Mouse (Mus musculus) induced T-regulatory cell, adult 2 months (primary cell): ENCODE results near the gene Mt1.

Experiments used
- DNase-seq: peaks from one replicate; pipeline ENCODE4 v3.0.0-alpha.2; 2012; ENCODE audit warnings: low read depth

Mt1 gene

DNA sequence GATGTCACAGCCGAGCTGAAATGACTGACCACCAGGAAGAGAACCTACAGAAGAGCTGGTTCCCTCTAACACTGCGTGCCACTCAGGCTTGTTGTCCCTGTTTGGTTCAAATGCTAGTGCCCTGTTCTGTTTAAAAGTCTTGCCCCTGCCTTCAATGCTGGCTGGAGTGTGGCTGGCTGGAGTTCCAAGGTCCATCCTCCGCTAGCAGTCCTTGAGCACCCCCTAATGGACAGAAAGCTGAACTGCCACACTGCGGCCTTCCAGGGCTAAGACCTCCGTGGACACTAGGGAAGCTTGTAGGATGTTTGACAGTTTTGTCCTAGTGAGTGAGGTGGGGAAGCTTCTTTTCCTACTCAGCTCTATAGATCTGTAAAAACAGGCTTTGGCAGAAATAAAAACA lies 26.9 kb downstream of the Mt1 start:
- DNase-seq, result peak; percentile 78

DNA sequence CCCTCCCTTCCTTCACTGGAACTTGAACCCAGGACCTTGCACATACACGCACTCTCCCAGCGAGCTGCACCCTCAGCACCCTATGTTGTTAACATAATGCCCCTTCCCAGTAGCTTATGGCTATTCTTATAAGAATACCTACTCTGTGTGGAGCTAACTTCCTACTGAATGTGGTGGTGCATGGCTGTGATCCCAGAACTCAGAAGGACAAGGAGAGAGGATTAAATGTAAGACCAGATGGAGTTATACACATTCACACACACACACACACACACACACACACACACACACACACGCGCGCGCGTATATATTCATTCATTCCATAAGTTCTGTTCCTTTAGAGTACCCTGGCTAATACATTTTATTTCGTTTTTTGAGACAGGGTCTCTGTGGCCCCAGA lies 27.4 kb downstream of the Mt1 start:
- DNase-seq, result no peak

DNA sequence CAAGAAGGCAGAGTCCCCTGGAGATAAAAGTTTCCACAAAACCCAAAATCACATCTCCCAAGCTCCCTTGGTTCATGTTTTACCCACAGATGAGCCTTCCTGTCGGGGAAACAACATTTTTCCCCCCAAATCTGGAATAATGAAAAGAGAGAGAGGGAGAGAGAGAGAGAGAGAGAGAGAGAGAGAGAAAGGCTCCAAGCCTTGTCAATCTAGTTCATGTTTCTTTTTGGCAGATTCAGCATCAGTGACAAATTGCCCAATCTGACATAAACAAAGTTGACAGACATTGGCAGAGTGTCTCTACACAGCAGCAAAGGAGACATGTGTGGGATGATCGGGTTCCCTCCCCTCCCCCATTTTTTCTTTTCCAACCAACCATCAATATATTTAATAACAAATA lies 28.6 kb downstream of the Mt1 start:
- DNase-seq, result no peak

DNA sequence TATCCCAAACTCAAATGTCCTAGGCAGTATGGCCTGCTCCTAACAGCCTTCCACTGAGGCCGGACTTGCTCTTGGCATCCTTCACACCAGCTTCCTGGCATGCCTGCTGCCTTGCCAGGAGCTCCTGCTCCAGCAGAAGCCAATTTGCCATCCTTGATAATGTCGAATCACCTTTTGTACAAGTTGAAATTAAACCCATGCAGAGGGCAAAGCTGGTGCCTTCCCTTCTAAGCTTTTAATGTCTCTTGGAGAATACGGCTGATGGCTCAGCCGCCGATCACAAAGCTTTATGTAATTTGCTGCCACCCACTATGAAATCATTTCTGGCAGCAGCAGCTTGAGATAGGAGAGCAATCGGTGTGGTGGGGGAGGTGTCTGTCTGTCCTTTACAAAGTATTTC lies 30.8 kb downstream of the Mt1 start:
- no peak for DNase-seq

DNA sequence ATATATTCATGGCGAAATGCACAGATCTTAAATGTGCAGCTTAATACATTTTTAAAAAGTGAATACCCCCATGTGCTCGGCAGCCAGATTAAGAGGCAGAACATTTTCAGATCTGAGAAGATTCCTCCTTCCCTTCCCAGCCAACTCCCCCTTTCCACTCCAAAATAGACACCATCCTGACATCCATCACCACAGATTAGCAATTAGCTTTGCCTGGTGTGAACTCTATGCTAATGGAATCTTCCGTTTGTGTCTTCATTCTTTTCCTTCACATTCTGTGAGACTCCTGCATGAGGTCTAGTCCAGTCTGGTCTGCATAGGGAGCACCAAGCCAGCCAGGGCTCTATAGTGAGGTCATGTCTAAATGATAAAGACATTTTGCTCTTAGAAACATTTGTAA lies 31.3 kb downstream of the Mt1 start:
- DNase-seq, result no peak

DNA sequence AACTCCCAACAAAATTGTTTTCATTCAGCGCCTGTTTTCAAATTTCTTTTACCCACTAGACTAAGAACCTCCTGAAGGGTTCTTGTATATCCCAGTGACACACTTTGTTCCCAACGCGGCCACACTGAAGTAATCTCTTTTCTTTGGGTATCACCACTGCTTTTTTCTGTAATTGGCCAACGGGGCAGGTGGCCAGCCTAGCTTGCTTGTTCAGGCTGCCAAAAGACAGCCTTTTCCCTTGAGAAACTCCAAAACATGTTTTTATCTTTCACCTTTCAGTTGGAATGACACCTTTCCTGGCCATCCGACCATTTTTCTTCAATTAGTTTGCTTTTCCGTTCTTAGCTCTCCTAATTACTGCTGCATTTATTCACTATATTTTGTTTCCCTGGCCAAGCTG lies 34.9 kb downstream of the Mt1 start:
- DNase-seq, result no peak

DNA sequence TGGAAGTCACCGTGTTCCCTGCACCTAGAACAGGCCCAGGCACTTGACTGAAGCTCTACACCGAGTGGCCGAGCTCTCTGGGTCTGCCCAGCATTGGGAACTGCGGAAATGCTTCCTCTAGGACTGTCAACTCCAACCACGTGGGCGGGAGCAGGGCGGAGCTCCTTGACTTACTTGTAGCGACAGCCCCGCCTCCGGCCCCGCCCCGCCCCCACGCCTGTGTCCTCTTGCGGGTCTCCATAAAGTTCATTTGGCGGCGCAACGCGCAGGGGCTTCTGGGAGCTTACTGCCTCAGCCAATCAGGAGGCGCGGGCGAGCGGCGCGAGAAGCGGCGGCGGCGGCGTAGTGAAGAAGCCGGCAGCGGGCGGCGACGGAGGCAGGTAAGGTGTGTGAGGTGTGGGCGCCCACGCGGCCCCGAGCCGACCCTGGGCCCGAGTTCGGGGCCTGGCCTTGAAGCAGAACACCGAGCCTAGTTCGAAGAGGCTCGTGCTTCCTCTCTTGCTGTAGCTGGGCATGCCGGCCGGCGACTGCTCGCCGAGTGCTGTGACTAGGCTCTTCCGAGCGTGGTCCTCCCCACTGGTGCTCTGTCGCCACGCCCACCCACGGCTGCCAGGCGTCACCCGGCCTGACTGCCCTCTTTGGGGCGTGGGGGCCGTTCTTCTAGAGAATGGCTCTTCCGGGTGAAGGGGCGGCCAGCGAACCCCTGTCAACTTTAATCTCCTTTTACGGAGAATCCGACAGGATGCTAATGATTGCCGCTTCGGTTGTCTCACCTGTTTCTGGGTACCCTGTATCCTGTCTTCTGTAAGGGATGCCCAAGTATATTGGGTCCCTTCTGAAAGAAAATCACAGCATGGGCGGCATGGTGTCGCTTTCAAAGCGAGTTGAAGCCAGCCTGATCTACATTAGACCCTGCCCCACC lies 35.6 kb downstream of the Mt1 start, which contains the start of gene Nup93:
Gene Nup93 (plus strand): TSS at position 313 of the 922 bp plus-strand sequence.
- peak; percentile 96 for DNase-seq

DNA sequence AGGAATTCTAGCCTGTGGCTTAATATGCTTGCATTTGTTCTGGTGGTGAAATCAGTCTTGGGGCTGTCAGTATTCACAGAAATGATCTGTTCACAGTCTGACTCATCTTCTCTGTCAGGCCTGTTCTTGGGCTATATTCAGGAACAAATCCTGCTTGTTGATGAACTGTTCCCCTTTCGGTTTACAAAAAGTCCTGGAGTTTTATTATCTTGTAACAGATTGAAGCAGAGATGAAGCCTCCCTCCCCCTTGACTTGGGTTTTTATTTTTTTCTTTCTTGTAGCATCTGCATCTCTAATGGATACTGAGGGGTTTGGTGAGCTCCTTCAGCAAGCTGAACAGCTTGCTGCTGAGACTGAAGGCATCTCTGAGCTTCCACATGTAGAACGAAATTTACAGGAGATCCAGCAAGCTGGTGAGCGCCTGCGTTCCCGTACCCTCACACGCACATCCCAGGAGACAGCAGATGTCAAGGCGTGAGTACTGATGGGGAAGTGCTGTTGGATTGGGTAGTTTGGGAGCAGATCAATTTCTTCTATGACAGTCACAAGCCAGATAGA lies 48.6 kb downstream of the Mt1 start:
- DNase-seq, result no peak
